Mouse (Mus musculus) gastrocnemius, postnatal 10 days (tissue): ENCODE data around the gene Gm10600. TPM values are rescaled to one million over a fixed set of nuclear protein-coding genes. Genes with fewer than 3 reads are reported as not detected.
"Not testable (repeated sequence)": the region's sequence is repeated elsewhere in the genome, so short reads cannot be mapped to it uniquely, and the experiment has no call there.

Source experiments
- DNase-seq: peaks from one replicate; pipeline ENCODE4 v3.0.0; 2021; ENCODE audit warnings: mixed read lengths
- long read RNA-seq, 2 experiments: library from polyadenylated mRNA; stranded (forward); transcript quantifications; one replicate each; pipeline ENCODE4 v2.0.0; 2021
- total RNA-seq, 2 experiments: library from RNA; stranded (reverse); gene quantifications; 2 replicates each; pipeline ENCODE4 v1.2.3; 2021

Gene Gm10600
- under 1 TPM; 0.41 to 0.66 TPM for total RNA-seq
- long read RNA-seq, experiment 1, result 0 reads
- long read RNA-seq, experiment 2, result 0 reads

GRCm38 (mm10) chr4:42240339-42240738, at the start of gene Gm10600:
Gene Gm10600, plus strand, starts transcription at chr4:42240639.
- not testable (repeated sequence) for DNase-seq

DNA sequence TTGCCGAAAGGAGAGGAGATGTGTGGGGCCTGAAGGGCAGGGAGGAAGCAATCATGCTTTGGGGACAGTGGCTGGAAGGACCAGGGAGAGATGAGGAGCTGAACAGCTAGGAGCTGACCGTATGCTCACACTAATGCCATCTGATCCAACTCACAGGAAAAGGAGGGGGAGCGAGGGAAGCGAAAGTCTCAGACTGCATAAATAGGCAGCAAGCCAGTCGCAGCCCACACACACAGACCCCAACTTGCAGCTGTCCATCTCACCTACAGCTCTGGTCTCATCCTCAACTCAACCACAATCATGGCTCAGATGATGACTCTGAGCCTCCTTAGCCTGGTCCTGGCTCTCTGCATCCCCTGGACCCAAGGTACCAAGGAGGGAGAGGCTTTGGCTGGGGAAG, 15.0 kb downstream of the Gm10600 start, which contains the start of gene Ccl21b:
Ccl21b (plus strand) TSS at position 301 of the 400 bp plus-strand sequence.
- DNase-seq, result not testable (repeated sequence)

Other genes with a start within 250 kb of the Gm10600 start
- gene Gm21093, start 205.9 kb upstream of the Gm10600 start, total RNA-seq, result under 1 TPM in 1 of 2 experiments, not detected in 1; 0.18 TPM
- gene Gm3893, start 149.4 kb upstream of the Gm10600 start, total RNA-seq, result not detected
- 1 to 10 TPM; 7.2 to 8.4 TPM for gene Gm13304, start 125.8 kb upstream of the Gm10600 start, total RNA-seq
- 1 to 10 TPM; 1.6 to 2.0 TPM for gene Gm13306, start 87.2 kb upstream of the Gm10600 start, total RNA-seq
- 1 to 10 TPM in 1 of 2 experiments, not detected in 1; 2.1 TPM for gene Gm13305, start 72.0 kb upstream of the Gm10600 start, total RNA-seq
- not detected for gene Ccl21b, start 15.1 kb downstream of the Gm10600 start, total RNA-seq
- gene Gm21953, start 53.6 kb downstream of the Gm10600 start, total RNA-seq, result not detected
- gene Fam205a3, start 77.7 kb downstream of the Gm10600 start, total RNA-seq, result not detected
- gene Gm21586, start 198.7 kb downstream of the Gm10600 start, total RNA-seq, result not detected
- gene Gm2163, start 226.1 kb downstream of the Gm10600 start, total RNA-seq, result under 1 TPM in 1 of 2 experiments, not detected in 1; 0.14 TPM